Mouse (Mus musculus) cerebellum, adult 2 months (tissue): Measurements from ENCODE around the gene Churc1.

Experiments
- CTCF ChIP-seq: fragments of 200-500 bp; IDR thresholded peaks from 2 replicates; pipeline ENCODE4 v1.5.1; 2011; ENCODE audit warnings: low read depth, mild to moderate bottlenecking, control low read depth, low read length, moderate library complexity, borderline replicate concordance; ENCODE audit not compliant: insufficient read depth
- POLR2A ChIP-seq: fragments of 200-500 bp; IDR thresholded peaks from 2 replicates; pipeline ENCODE4 v1.6.1; 2011; ENCODE audit warnings: low read length, control low read depth, borderline replicate concordance; ENCODE audit not compliant: insufficient read depth

- no peak for TF ChIP-seq CTCF
- no peak for TF ChIP-seq POLR2A
Observed at GRCm38 (mm10) chr12:76727955-76728354, 37.4 kb upstream of the Churc1 start.
